Mouse (Mus musculus): Measurements from ENCODE around the gene Cabp4.
A peak's percentile ranks its signal among the peaks of the same experiment; 100 is the strongest.
"Not testable (repeated sequence)": the region's sequence is repeated elsewhere in the genome, so short reads cannot be mapped to it uniquely, and the experiment has no call there.

The Cabp4 gene

DNA sequence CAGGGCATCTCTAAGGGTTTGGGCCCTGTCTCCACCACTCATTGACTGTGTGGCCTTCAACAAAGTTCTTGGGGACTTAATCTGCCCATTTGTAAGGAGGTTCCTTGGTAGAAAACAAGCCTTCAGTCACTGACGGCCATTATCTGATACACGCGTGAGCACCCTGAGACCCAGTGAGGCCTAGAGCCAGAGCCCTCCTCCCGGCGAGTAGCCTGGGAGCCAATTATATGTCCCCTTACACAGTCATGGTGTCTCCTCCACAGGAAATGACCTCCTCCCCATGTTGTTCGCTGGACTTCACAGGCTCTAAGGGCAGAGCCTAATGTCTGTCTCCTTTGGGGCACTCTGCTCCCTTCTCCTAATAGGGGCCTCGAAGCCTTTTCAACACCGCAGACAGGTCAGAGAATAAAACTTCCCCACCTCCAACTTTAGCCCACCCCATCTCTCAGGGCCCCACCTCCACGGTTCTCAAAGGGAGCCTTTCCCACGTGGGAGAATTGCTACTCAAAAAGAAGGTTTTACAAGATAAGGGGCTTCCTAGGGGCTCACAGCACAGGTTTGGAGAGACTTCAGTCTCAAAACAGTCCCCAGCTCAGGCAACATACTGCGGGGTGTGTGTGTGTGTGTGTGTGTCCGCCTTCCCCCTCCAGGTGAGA, 2.7 kb upstream of the Cabp4 start:
- DNase-seq, result no peak

DNA sequence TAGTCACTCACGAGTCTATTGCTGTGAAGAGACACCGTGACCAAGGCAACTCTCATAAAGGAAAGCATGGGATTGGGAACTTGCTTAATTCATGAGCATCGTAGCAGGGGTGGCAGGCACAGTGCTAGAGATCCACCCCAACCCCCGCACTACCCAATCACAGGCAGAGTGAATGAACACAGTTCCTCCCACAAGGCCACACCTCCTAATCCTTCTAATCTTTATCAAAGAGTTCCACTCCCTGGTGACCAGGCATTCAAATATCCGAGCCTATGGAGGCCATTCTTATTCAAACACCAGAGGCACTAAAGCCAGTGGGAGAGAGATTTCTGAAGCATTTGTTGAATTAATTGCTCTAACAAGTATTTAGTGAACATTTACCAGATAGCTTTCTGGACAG, 2.1 kb upstream of the Cabp4 start:
- DNase-seq, result no peak

DNA sequence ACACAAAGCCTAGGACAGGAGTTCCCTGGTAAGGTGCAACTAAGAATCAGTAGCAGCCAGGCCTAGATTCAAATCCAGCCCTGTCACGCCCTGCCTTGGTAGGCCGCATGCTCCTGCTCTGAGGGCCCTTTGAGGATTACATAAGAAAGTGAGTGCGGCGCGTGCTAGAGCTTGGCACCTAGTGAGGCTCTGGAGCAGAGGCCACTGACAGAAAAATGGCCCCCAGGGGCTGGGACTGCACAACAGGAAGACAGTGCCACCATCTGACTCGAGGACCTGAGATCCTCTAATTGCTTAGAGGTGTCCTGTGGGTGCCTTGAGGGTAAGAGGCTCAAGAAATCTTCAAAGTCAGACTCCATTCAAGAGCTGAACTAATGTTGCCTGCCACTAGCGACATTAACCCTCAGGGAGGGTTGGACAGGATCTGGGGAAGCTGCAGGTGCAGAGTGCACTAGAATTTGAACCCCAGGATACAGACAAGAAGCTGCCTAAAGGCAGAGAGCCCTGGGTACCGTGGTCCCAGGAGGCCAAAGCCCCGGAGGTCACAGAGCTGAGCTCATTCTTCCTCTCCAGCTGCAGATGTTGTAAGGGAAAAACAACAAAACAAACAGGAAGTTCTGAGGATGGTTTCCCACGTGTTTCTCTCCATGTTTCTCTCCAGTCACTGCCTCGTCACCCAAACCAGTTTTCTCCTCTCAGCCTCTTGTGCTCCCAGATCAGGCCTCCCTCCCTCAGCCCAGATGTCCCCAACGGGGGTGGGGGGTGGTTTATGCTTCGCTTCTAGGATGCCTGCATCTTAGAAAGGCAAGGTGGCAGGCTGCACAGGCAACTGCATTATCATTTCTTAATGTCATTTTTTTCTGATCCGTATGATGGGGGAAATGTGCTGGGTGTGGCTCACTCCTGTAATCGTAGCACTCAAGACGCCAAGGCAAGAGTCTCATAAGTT, 991 bp upstream of the Cabp4 start:
- DNase-seq, result no peak

DNA sequence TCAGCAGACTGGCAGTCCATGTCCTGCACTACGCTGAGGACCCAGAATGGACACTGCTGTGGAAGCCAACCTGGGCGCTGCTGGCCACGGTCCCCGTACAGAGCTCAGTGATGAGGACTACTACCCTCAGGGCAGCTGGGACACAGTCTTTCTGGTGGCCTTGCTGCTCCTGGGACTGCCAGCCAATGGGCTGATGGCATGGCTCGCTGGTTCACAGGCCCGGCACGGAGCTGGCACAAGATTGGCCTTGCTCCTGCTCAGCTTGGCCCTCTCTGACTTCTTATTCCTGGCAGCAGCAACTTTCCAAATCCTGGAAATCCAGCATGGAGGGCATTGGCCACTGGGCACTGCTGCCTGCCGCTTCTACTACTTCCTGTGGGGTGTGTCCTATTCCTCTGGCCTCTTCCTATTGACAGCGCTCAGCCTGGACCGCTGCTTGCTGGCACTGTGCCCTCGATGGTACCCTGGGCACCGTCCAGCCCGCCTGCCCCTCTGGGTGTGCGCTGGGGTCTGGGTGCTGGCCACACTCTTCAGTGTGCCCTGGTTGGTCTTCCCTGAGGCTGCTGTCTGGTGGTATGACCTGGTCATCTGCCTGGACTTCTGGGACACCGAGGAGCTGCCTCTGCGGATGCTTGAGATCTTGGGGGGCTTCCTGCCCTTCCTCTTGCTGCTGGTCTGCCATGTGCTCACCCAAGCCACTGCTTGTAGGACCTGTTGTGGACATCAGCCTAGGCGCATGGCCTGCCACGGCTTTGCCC, 1.2 kb downstream of the Cabp4 start:
- no peak for DNase-seq

DNA sequence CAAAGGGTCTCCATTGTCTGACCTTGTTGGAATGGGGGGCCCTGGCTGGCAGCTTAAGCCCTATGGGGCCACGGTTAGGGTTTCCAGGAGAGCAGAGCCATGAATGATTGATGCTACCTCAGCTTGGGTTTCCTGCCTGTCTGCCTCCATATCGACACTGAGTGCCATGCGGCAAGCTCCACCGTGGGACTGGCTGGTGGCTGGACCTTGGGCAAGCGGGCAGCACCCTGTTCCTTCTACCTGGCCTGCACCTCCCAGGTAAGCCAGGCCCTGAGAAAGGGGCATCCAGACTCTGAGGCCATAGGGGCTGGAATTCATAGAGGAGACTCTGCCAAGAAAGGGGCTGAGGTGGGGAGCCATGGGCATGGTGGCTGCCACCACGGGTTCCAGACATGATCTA, 3.7 kb downstream of the Cabp4 start:
- no peak for DNase-seq

DNA sequence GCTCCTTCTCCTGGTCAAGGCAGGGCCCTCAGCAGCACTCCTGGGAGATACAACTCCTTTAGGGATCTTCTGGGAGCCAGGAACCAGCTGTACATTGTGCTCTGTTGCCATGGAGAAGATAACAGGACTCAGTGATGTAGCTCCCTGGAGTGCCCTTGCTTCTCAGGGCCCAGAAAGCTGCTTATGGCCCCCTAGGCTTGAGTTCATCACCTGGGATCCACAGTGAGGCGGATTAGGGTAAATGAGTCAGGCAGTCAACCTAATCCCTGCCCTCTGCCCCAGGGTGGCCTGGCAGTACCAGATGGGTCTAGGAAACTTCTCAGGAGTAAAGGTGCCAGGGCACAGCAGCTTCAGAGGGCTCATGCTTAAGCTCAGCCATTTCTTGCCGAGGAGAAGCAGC, 4.4 kb downstream of the Cabp4 start, which contains the start of gene Gpr152:
Gene Gpr152 (plus strand): TSS at position 342 of the 400 bp plus-strand sequence.
- DNase-seq, result no peak

DNA sequence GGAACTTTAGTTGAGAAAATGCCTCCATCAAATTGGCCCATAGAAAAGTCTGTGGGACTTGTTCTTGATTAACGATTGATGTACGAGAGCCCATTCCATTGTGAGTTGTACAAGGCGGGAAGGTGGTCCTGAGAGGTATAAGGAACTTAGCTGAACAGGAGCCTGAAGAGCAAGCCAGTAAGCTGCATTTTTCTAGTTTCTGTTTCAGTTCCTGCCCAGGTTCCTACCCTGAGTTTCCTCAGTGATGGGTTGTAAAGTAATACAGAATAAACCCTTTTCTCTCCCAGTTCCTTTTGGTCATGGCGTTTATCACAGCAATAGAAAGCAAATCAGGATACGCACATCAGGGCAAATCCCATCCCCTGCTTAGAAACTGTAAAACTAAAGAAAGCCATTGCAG, 5.9 kb downstream of the Cabp4 start:
- DNase-seq, result no peak

DNA sequence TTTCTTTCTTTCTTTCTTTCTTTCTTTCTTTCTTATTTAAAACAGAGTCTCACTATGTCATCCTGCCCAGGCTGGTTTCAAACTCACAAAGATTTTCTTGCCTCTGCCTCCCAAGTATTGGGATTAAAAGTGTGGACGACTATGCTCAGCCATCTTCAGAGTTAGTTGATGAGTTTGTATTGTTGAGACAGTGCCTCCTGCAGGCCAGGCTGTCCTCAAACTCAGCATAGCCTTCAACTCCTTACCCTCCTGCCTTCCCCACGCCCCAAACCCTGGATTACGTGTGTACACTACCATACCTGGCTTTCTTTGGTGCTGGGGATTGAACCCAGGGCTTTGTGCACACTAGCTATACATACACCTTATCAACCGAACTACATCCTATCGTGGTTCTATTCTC, 7.4 kb downstream of the Cabp4 start:
- no peak for DNase-seq

DNA sequence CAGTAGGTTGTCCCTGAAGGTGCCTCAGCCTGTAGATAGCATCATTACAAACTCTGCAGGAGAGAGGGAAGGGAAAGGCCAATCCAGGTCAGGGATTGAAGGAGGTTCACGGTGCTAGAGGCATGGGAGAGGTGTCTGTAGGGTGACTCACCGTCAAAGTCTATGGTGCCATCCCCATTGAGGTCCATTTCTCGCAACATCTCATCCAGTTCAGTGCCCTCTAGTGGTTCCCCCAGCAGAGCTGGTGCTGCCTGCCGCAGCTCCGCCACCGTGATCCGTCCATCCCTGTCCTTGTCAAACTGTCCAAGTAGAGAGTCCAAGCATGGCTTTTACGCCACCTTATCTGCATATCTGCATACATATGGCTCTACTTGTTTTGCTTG, 7.9 kb downstream of the Cabp4 start:
- DNase-seq, result not testable (repeated sequence)

DNA sequence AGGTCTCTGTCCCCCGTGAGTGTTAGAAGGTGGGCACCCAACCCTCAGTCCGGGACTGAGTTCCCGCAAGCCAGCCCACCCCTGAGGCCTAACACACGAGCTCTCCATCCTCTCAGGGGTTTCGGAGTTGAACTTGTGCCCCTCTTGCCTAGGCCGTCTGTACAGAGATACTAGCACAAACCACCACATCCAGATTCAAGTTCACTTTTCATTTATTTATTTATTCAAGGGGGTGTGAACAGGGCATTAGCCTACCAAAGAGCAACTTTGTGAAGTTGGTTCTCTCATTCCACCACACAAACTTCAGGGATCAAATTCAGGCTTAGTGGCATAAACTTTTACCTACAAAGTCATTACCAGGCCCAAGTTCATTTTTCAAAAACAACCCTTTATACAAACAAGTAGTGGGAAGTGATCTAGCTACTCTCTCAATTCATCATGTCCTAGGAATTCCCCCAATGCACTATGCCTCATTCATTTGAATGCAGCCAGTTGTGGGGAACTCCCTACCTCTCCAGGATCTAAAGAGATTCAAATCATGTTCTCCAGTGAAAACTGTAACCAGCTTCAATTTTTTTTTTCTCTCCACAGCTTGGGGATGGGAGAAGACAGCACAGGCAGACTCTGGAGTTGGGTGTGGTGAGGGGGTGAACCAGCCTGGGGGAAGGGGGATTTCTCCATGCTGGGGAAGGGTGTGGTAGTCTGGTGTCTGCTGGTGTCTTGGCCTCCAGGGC, 8.4 kb downstream of the Cabp4 start:
- DNase-seq, result not testable (repeated sequence)

DNA sequence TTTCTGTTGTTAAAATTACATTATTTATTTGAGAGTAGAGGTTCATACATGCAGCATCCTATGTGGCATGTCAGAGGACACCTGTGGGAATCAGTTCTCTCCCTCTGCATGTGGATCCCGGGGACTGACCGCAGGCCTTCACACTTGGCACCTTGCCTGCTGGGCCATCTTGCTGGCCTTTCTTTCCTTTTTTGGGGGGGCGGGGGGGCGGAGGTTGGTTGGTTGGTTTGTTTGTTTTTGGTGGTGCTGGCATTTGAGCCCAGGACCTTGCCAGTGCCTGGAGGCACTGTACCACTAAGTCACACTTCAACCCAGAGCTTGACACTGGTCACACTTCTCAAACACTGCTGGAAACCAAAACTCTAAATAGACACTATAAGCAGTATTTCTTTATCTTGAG, 9.5 kb downstream of the Cabp4 start:
- no peak for DNase-seq

DNA sequence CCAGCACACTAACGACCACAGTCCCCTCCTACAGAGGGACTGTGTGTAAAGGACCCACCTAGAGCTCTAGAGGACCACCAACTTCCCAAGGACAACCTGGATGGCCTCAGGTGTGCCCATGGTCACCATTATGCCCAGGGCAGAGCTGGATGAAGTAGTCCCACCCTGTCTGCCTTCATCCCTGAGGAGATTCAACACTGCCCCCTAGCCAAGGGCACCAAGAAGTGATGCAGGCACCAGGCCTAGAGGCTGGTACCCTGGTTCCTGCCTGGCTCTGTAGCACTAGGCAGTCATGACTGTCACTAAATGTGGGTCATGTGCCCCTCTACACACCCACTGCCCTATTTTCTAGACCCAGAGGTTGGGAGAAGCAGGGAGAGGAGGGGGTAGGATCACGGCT, 12.1 kb downstream of the Cabp4 start:
- no peak for DNase-seq

DNA sequence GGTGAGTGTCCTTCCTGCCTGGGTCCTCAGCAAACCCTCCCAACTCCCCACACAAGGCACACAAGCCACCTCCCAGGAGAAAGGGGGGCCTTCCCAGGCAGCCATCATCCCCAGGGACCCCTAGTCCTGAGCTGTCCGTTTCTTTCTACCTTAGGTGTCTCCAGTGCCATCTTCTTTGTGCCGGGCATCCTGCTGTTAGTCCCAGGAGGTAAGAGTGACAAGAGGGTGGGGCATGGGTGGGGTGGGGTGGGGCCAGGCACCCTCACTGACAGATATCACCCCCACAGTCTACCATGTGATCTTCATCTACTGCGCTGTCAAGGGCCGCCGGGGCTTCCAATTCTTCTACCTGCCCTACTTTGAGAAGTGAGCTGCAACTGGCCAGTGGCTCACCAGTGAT, 12.8 kb downstream of the Cabp4 start:
- DNase-seq, result no peak

DNA sequence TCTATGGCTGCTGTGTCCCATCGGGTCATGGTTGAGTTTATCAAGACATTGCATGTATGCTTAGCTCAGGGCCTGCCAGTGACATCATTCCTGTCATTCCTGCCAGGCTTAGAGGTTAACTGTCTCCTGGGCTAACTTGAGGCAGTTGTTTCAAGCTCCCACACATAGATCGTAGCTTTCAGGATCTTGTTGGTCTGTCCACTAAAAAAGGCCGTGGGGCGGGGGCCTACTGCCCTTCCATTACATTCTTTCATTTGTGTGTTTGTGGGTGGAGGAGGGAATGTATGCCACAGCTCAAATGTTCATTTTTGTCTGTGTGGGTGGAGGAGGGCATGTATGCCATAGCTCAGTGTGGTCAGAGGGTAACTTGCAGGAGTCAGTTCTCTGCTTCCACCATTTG, 13.7 kb downstream of the Cabp4 start:
- DNase-seq, result no peak

DNA sequence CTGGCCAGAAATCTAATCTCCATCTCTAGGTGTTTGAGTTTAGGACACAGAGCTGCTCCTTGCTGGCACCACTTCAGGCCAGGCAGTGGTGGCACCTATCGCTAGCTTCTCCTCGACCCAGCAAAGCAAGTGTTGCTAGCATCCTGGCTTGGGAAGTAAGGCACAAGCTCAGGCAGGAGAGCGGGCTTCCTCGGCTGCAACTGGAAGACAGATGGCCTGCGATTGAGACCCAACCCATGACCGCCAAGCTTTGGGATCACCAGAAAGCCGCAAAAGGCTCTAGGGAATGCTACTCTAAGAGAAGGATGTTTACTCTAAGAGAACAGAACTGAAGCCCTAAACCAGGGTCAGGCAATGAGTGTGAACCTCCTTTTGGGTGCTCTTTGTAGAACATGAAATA, 14.4 kb downstream of the Cabp4 start:
- no peak for DNase-seq

DNA sequence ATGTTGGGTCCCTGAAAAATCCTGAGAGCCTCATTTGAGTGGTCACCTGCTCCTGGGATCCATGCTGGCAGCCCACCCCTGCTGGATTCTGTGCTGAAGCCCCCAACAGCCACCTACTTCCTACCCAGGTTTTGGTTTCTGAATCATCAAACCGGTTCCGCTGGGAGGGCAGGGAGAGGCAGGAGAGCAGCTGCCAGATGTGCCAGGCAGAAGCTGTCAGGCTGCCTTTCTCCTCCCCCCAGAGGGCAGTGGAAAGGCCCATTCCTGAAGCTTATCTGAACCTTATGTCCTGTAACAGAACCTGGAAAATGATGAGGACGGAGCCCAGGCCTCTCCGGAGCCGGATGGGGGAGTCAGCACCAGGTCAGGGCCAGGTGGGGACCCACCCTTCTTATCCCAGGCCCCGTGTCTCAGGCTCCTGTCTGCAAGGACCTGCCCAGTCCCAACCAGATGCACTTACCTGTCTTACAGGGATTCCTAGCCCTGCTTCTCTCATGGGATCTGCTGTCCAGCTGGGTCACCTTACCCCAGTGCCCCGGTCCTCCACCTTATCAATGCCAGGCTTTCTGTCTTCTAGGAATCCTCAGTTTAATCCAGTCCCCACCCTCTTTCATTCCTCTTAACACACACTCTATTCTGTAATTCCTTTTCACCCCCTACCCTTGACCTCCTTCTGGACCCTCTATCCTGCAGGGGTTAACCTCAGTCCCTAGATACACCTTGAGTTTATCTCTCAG, 16.9 kb downstream of the Cabp4 start:
- DNase-seq, result no peak

DNA sequence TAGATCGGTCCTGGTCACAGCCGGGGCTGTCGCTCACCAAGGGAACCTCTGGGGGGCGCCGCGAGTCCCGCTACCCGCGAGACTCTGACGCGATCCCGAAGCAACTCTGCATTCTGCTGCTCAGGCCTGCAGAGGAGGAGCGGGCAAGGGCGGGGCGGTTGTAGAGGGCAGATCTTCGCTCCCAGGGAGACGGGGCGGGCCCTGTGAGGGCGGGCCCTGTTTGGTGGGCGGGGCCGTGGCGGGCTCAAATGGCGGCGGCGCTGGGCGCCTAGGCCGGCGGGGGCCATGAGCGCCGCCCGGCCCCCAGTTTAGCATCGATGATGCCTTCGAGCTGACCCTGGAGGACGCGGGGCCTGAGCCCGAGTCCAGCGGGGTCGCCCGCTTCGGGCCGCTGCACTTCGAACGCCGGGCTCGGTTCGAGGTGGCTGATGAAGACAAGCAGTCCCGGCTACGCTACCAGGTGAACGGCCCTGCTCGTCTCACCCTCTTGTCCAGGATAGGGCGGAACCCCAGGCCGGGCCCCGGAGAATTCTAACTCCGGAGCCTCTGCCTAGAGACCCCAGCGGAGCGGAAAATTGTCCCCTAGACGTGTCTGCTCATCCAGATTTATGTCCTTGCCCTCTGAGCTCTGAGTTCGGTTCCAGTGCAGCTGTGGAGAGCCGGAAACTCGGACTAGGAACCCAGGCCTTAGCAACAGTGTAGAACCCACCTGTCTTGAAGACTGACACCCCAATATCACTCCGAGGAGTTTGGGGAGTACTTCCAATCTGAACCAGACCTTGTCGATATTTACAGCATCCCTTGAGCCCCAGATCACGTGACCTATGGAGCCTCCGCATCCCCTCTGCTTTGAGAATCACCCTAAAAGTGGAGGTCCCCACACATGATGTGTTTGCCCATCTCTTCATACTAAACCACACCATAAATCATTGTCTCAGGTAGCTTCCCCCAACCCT, 17.8 kb downstream of the Cabp4 start, which contains the start of gene Aip:
Gene Aip (minus strand): TSS at position 118 of the 956 bp plus-strand sequence.
- DNase-seq, result peak; percentile 97

DNA sequence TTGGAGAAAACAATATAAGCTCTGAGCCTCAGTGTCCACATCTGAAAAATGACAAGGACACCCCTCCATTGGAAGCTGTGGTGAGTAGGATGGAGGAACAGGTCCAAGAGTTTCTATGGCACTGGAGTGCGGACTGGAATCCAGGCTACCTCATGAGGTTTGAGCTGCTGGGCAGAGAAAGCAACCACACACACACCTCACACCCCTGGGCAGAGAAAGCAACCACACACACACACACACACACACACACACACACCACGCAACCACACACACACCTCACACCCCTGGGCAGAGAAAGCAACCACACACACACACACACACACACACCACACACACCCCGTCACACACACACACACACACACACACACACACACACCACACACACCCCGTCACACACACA, 18.6 kb downstream of the Cabp4 start:
- not testable (repeated sequence) for DNase-seq

DNA sequence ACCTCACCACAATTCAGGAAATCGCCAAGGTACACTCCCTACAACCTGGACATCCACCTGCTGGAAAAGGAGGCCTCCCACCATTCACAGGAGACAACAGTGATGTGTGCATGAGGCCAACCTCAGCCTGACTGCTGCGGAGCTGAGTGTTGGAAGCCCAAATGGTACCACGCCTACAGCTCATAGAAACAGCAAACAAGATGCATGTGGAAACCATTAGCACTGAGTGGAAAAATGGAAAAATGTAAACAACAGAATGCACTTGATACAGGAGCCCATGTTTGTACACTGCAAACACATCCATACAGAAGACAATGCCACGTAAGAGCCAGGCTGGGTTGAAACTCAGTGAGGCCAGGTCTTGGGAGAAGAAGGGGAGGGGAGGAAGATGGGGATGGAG, 19.4 kb downstream of the Cabp4 start:
- DNase-seq, result no peak

DNA sequence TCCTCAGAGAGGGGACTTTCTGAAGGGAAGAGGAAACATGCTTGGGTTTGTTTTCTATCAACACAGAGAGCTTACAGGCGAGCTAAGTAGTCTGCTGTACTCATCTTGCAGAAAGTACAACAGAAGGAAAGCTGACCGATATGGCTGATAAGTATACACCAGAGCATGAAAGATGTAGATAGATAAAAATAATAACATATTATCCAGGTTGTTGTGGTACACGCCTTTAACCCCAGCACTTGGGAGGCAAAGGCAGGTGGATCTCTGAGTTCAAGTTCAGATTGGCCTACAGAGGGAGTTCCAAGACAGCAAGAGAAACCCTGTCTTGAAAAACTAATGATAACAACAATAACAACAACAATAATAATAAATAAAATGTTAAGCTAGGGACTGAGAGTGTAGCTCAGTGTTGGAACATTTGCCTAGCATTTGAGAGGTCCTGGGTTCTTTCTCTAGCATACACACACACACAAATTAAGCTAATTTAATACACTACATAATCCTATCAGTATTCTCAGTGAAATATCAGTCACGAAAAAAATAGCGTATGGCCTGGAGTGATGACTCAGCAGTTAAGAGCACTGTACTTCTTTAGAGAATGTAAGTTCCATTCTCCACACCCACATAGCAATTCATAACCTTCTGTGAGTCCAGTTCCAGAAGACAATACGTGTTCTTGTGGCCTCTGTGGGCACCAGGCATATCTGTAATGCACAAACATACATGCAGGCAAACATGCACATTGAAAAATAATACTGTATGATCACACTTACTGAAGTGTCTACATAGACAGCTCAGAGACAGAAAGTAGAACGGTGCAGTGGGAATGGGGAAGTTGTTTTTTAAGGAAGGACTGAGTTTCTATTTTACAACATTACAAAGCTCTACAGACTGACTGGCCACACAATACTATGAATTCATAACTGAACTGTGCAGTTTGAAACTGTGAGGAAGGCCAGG, 21.1 kb downstream of the Cabp4 start:
- no peak for DNase-seq
